Mouse (Mus musculus) liver, postnatal 0 days (tissue): Measurements from ENCODE around the gene Ggt1. TPM values are rescaled to one million over a fixed set of nuclear protein-coding genes. Genes with fewer than 3 reads are reported as not detected.
A peak's percentile ranks its signal among the peaks of the same experiment; 100 is the strongest.

Experiments
- ATAC-seq: fragments of 200-750 bp; cut with Nextera tagmentation; 2 replicates; pipeline ENCODE4 v1.8.0; 2017; ENCODE audit warnings: mild to moderate bottlenecking, moderate library complexity
- DNase-seq: peaks from one replicate; pipeline ENCODE4 v3.0.0-alpha.2; 2016
- H3K27ac ChIP-seq: fragments of 300-500 bp; sonication (generic); 2 replicates; pipeline ENCODE4 v1.5.1; 2014; ENCODE audit warnings: antibody characterized with exemption, moderate library complexity, mild to moderate bottlenecking, low read depth
- H3K27me3 ChIP-seq: fragments of 300-500 bp; sonication (generic); 2 replicates; pipeline ENCODE4 v1.6.1; 2014; ENCODE audit warnings: low read length, control low read depth, mixed read lengths; ENCODE audit not compliant: insufficient read depth
- H3K36me3 ChIP-seq: fragments of 300-500 bp; sonication (generic); replicated peaks from 2 replicates; pipeline ENCODE4 v1.6.1; 2014; ENCODE audit warnings: mild to moderate bottlenecking, control low read depth, low read length, moderate library complexity, mixed read lengths; ENCODE audit not compliant: insufficient read depth
- H3K4me1 ChIP-seq: fragments of 300-500 bp; sonication (generic); 2 replicates; pipeline ENCODE4 v1.6.1; 2014; ENCODE audit warnings: antibody characterized with exemption, mild to moderate bottlenecking, control low read depth; ENCODE audit not compliant: insufficient read depth
- H3K4me2 ChIP-seq: fragments of 300-500 bp; sonication (generic); 2 replicates; pipeline ENCODE4 v1.6.1; 2014; ENCODE audit warnings: low read depth, mild to moderate bottlenecking, low read length, moderate library complexity, mixed read lengths
- H3K4me3 ChIP-seq: fragments of 300-500 bp; sonication (generic); 2 replicates; pipeline ENCODE4 v1.5.1; 2014; ENCODE audit warnings: low read depth, low read length
- H3K9ac ChIP-seq: fragments of 300-500 bp; sonication (generic); replicated peaks from 2 replicates; pipeline ENCODE4 v1.6.1; 2014; ENCODE audit warnings: mild to moderate bottlenecking, moderate library complexity
- H3K9me3 ChIP-seq: fragments of 300-500 bp; sonication (generic); 2 replicates; pipeline ENCODE4 v1.6.1; 2016; ENCODE audit warnings: mild to moderate bottlenecking, control low read depth, low read length, mixed read lengths
- CTCF ChIP-seq: sonication (generic); IDR thresholded peaks from 2 replicates; pipeline ENCODE4 v1.5.1; 2016; ENCODE audit warnings: antibody characterized with exemption, low read depth
- EP300 ChIP-seq: IDR thresholded peaks from 2 replicates; pipeline ENCODE4 v1.6.1; 2016; ENCODE audit warnings: antibody characterized with exemption, low read depth, mild to moderate bottlenecking
- WGBS: fragments of 180-500 bp; shearing (Covaris S2); extraction: QIAGEN DNeasy Blood & Tissue Kit; methylation state at CpG from one replicate; pipeline ENCODE4 v1.1.7; 2014; ENCODE audit not compliant: insufficient replicate concordance; 5-methylcytosine and 5-hydroxymethylcytosine counted together
- polyA plus RNA-seq: library from polyadenylated mRNA; unstranded; fragments of >200 nt; fragmentation: Nextera tagmentation; extraction: Ambion mirVana; gene quantifications from 2 replicates; pipeline ENCODE4 v1.2.1, GENCODE M21; 2015

Ggt1 gene
- polyA plus RNA-seq, 1 experiment from 2014 or later: 27.4 TPM

DNA sequence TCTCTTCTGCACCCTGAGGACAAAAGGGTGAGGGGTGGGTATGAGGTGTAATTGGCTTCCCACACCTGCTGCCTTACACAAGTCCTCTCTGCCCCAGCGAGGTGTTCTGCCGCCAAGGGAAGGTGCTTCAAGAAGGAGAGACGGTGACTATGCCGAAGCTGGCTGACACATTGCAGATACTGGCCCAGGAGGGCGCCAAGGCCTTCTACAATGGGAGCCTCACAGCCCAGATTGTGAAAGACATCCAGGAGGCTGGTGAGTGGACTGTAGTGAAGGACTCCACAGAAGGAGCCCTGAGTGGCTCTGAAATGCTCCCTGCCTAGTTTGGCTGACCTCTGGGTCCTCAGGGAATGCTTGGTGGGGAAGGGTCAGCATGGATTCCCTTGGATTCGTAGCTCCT, 17.7 kb downstream of the Ggt1 start:
- Histone ChIP-seq H3K27ac (no peak overlapping the region), H3K27me3 (no peaks in the 10 kb centered on the region), H3K9me3 (no peaks in the 10 kb centered on the region), H3K36me3 (0 out of 2 replicates have a peak, but pooled peaks cover 7% of the 10 kb centered on the region), H3K9ac (no peak overlapping the region), H3K4me3 (no peak overlapping the region), H3K4me2 (no peak overlapping the region), H3K4me1 (no peaks in the 10 kb centered on the region)
- ATAC-seq (no peak), DNase-seq (no peak)
- TF ChIP-seq CTCF (no peak), EP300 (no peak)
- WGBS: 79% methylated on average over 6 of the region's 6 CpGs

DNA sequence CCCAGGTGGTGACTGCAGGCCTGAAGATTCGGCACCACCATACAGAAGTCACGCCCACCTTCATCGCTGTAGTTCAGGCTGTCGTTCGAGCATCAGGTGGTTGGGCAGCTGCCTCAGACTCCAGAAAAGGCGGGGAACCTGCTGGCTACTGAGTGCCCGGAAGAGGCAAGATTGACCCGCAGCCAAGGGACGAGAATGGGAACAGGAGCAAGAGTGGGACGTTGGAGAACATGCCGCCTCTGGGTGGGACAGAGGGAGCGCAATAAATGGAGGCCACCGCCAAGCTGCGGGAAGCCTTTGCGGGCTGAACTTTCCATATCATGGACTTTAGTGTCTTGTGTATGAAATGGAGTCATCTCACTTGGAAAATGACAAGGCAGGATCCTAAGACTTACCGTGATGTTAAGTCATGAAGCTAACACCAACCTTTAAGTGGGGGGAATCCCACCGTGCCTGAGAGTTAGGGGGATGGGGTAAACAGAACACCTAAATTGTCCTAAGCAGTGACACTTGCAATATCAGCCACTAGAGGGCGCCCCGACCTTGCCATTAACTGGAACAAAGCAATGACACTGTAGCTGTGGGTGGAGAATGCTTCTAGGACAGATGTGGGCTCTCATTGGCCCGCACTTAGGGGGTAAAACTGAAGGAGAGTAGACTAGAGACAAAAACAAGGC, 24.6 kb downstream of the Ggt1 start:
- no peaks in the 10 kb centered on the region for H3K27me3 ChIP-seq
- peaks cover 3% of the 10 kb centered on the region; the same call in 1 of the 2 replicates for H3K4me1 ChIP-seq
- H3K4me3 ChIP-seq: no peak overlapping the region
- H3K4me2 ChIP-seq: no peak overlapping the region
- H3K36me3 ChIP-seq: 0 out of 2 replicates have a peak, but pooled peaks cover 4% of the 10 kb centered on the region
- ATAC-seq: peak; percentile 62
- 20% methylated on average over 20 of the region's 20 CpGs for WGBS
- TF ChIP-seq EP300: no peak
- peak; percentile 99 for TF ChIP-seq CTCF
- H3K27ac ChIP-seq: no peak overlapping the region
- H3K9ac ChIP-seq: no peak overlapping the region
- peak; percentile 89 for DNase-seq
- H3K9me3 ChIP-seq: no peaks in the 10 kb centered on the region

DNA sequence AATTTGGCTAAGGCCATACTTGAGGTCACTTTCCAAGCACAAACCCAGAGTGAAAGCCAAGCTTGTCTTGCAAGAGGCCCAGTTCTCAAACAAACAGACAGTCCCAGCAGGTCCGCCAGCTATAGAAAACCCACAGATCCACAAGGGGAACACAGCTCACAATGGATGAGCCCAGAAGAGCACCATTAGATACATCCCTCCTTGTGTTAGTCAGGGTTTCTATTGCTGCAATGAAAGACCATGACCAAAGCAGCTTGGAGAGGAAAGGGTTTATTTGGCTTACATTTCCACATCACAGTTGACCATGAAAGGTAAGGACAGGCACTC, 25.1 kb downstream of the Ggt1 start:
- Histone ChIP-seq H3K4me2 (no peak overlapping the region), H3K27ac (no peak overlapping the region), H3K4me1 (peaks cover 6% of the 10 kb centered on the region; the same call in 1 of the 2 replicates), H3K36me3 (no peaks in the 10 kb centered on the region), H3K27me3 (no peaks in the 10 kb centered on the region), H3K9me3 (no peaks in the 10 kb centered on the region), H3K9ac (no peak overlapping the region), H3K4me3 (no peak overlapping the region)
- WGBS: 80% methylated on average over 1 of the region's 1 CpGs
- TF ChIP-seq EP300: no peak
- TF ChIP-seq CTCF: no peak
- ATAC-seq (0 out of 2 replicates have a peak, but pooled peaks have one; percentile 12), DNase-seq (no peak)

DNA sequence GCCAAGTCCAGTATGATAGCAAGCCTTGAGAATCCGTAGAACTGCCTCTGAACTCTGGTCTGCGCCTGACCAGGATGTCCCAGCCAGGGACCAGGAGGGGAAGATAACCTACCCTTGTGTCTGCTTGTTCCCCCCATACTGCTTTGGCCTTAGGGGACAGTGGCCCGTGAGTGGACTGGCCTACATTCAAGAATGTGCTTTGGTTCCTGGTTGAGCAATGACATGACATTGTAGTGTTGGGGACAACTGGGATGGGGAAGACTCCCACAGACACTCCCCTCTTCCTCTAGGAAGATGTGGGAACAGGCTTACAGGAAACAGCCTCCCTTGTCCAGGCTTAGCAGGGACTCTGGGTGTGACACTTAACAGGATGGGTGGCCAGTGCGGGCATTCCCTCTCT, 26.4 kb downstream of the Ggt1 start:
- TF ChIP-seq EP300 (no peak), CTCF (no peak)
- peaks cover 6% of the 10 kb centered on the region; the same call in 1 of the 2 replicates for H3K4me1 ChIP-seq
- H3K9me3 ChIP-seq: no peaks in the 10 kb centered on the region
- DNase-seq (no peak), ATAC-seq (no peak)
- H3K27ac ChIP-seq: no peak overlapping the region
- no peak overlapping the region for H3K4me2 ChIP-seq
- no peak overlapping the region for H3K9ac ChIP-seq
- WGBS: 73% methylated on average over 4 of the region's 4 CpGs
- H3K4me3 ChIP-seq: no peak overlapping the region
- no peaks in the 10 kb centered on the region for H3K36me3 ChIP-seq
- no peaks in the 10 kb centered on the region for H3K27me3 ChIP-seq

GRCm38 (mm10) chr10:75588336-75588735, 26.9 kb downstream of the Ggt1 start:
- no peak overlapping the region for H3K27ac ChIP-seq
- no peak for DNase-seq
- H3K9ac ChIP-seq: no peak overlapping the region
- H3K27me3 ChIP-seq: no peaks in the 10 kb centered on the region
- peaks cover 6% of the 10 kb centered on the region; the same call in 1 of the 2 replicates for H3K4me1 ChIP-seq
- no peaks in the 10 kb centered on the region for H3K36me3 ChIP-seq
- no peak for TF ChIP-seq CTCF
- TF ChIP-seq EP300: no peak
- ATAC-seq: no peak
- no peaks in the 10 kb centered on the region for H3K9me3 ChIP-seq
- WGBS: 65% methylated on average over 5 of the region's 5 CpGs
- H3K4me3 ChIP-seq: no peak overlapping the region
- no peak overlapping the region for H3K4me2 ChIP-seq

DNA sequence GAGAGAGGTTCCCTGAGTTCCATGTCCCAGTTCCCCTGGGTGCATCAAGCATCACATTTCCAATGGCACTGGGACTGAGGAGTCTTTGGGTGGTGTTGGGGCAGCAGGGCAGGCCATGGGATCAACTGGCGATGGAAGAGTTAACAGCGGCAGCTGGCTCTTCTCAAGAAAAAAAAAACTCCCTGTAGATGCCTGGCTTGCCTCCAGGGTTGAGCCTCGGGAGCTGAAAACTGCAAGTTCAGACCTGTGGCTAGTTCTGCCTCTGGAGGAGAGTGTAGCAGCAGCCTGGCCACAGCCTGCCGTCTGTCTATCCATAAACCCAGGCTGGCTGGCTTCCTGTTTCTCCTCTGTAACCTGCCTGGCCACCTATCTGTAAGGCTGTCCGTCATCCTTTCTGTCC, 27.7 kb downstream of the Ggt1 start, which contains the start of gene Ggt5:
Gene Ggt5, plus strand, starts transcription at position 212 of the 400 bp plus-strand sequence.
- H3K27me3 ChIP-seq: no peaks in the 10 kb centered on the region
- H3K36me3 ChIP-seq: no peaks in the 10 kb centered on the region
- no peak within 1 kb of the TSS for H3K9ac ChIP-seq
- no peak for ATAC-seq
- H3K27ac ChIP-seq: peak within 1 kb of the TSS; percentile 87; the same call in 1 of the 2 replicates
- peaks cover 6% of the 10 kb centered on the region; the same call in 1 of the 2 replicates for H3K4me1 ChIP-seq
- H3K4me3 ChIP-seq: peak within 1 kb of the TSS; percentile 3; the same call in 1 of the 2 replicates
- H3K9me3 ChIP-seq: no peaks in the 10 kb centered on the region
- TF ChIP-seq EP300 (no peak), CTCF (no peak)
- 25% methylated on average over 5 of the region's 5 CpGs for WGBS
- DNase-seq: no peak
- H3K4me2 ChIP-seq: peak within 1 kb of the TSS; percentile 27
